Mouse (Mus musculus) retina, postnatal 7 days (tissue): ENCODE results near the gene Rsg1.

Experiments
- DNase-seq: peaks from one replicate; pipeline ENCODE4 v3.0.0-alpha.2; 2012; ENCODE audit warnings: low read depth, low spot score

The Rsg1 gene

GRCm38 (mm10) chr4:141212892-141213291 lies 864 bp upstream of the Rsg1 start:
- no peak for DNase-seq

GRCm38 (mm10) chr4:141213342-141213741 lies 414 bp upstream of the Rsg1 start:
- DNase-seq: no peak

- no peak for DNase-seq
Measured at GRCm38 (mm10) chr4:141214337-141214851, 638 bp downstream of the Rsg1 start.

- DNase-seq: no peak
Measured at GRCm38 (mm10) chr4:141219583-141220213, 5.9 kb downstream of the Rsg1 start.

- no peak for DNase-seq
Measured at GRCm38 (mm10) chr4:141221848-141222247, 8.1 kb downstream of the Rsg1 start.

- DNase-seq: no peak
Measured at GRCm38 (mm10) chr4:141222752-141223151, 9.0 kb downstream of the Rsg1 start.

GRCm38 (mm10) chr4:141228687-141229086 lies 14.9 kb downstream of the Rsg1 start:
- no peak for DNase-seq

GRCm38 (mm10) chr4:141233196-141233595 lies 19.4 kb downstream of the Rsg1 start:
- DNase-seq: no peak

- DNase-seq: no peak
Measured at GRCm38 (mm10) chr4:141235537-141236111, 21.9 kb downstream of the Rsg1 start.

GRCm38 (mm10) chr4:141236856-141237255 lies 23.1 kb downstream of the Rsg1 start:
- DNase-seq: no peak

- DNase-seq: no peak
Measured at GRCm38 (mm10) chr4:141238492-141239387, 25.0 kb downstream of the Rsg1 start.

- DNase-seq: no peak
Measured at GRCm38 (mm10) chr4:141239388-141240125, 25.8 kb downstream of the Rsg1 start, which contains the start of gene Arhgef19. Gene Arhgef19 (plus strand): TSS chr4:141239499.

GRCm38 (mm10) chr4:141240617-141241016 lies 26.9 kb downstream of the Rsg1 start:
- no peak for DNase-seq

GRCm38 (mm10) chr4:141241861-141242260 lies 28.1 kb downstream of the Rsg1 start:
- no peak for DNase-seq

- no peak for DNase-seq
Measured at GRCm38 (mm10) chr4:141242651-141243241, 29.0 kb downstream of the Rsg1 start.

- DNase-seq: no peak
Measured at GRCm38 (mm10) chr4:141243636-141244035, 29.9 kb downstream of the Rsg1 start.

- DNase-seq: no peak
Measured at GRCm38 (mm10) chr4:141244401-141244800, 30.6 kb downstream of the Rsg1 start.

GRCm38 (mm10) chr4:141244931-141245425 lies 31.2 kb downstream of the Rsg1 start:
- DNase-seq: no peak

- DNase-seq: no peak
Measured at GRCm38 (mm10) chr4:141246089-141246997, 32.6 kb downstream of the Rsg1 start.

- no peak for DNase-seq
Measured at GRCm38 (mm10) chr4:141246998-141247350, 33.2 kb downstream of the Rsg1 start.
